Mouse (Mus musculus) brown adipose tissue, adult 24 weeks (tissue): ENCODE data around the gene Phactr4. TPM values are rescaled to one million over a fixed set of nuclear protein-coding genes. Genes with fewer than 3 reads are reported as not detected.

Source experiments
- H3K27ac ChIP-seq: fragments of 200-500 bp; replicated peaks from 2 replicates; pipeline ENCODE4 v1.5.1; 2012; ENCODE audit warnings: low read depth, mild to moderate bottlenecking, low read length
- H3K4me1 ChIP-seq: fragments of 200-500 bp; 2 replicates; pipeline ENCODE4 v1.6.1; 2012; ENCODE audit warnings: low read length, mixed read lengths; ENCODE audit not compliant: control insufficient read depth, insufficient read depth, insufficient read length
- H3K4me3 ChIP-seq: fragments of 200-500 bp; 2 replicates; pipeline ENCODE4 v1.5.1; 2012; ENCODE audit warnings: low read depth, mild to moderate bottlenecking, low read length, moderate library complexity; ENCODE audit not compliant: insufficient read depth
- polyA plus RNA-seq: library from polyadenylated mRNA; stranded (reverse); fragments of >200 nt; gene quantifications from 2 replicates; pipeline ENCODE4 v1.2.4, GENCODE M21; 2012; ENCODE audit not compliant: missing spikeins, insufficient read depth, insufficient read length

The Phactr4 gene
- polyA plus RNA-seq, 1 experiment, result 11.6 TPM

GRCm38 (mm10) chr4:132345135-132345842, 77.0 kb downstream of the Phactr4 start:
- Histone ChIP-seq H3K27ac (peak overlapping the region; percentile 57), H3K4me1 (no peaks in the 10 kb centered on the region), H3K4me3 (peak overlapping the region; percentile 96)

GRCm38 (mm10) chr4:132344403-132345134, 77.7 kb downstream of the Phactr4 start:
- Histone ChIP-seq H3K27ac (no peak overlapping the region), H3K4me1 (no peaks in the 10 kb centered on the region), H3K4me3 (peak overlapping the region; percentile 96)

- Histone ChIP-seq H3K4me3 (no peak overlapping the region), H3K27ac (no peak overlapping the region), H3K4me1 (no peaks in the 10 kb centered on the region)
Measured at GRCm38 (mm10) chr4:132341451-132341850, 80.8 kb downstream of the Phactr4 start.

GRCm38 (mm10) chr4:132338943-132339342, 83.3 kb downstream of the Phactr4 start:
- Histone ChIP-seq H3K4me3 (no peak overlapping the region), H3K4me1 (no peaks in the 10 kb centered on the region), H3K27ac (peak overlapping the region; percentile 55)

- Histone ChIP-seq H3K4me1 (peaks cover 4% of the 10 kb centered on the region; the same call in 1 of the 2 replicates), H3K4me3 (no peak overlapping the region), H3K27ac (no peak overlapping the region)
Measured at GRCm38 (mm10) chr4:132332880-132333279, 89.4 kb downstream of the Phactr4 start.

GRCm38 (mm10) chr4:132331960-132332359, 90.3 kb downstream of the Phactr4 start:
- Histone ChIP-seq H3K4me3 (no peak overlapping the region), H3K4me1 (peaks cover 4% of the 10 kb centered on the region; the same call in 1 of the 2 replicates), H3K27ac (no peak overlapping the region)

- H3K4me3 ChIP-seq, result peak overlapping the region; percentile 69
- peaks cover 4% of the 10 kb centered on the region; the same call in 1 of the 2 replicates for H3K4me1 ChIP-seq
- peak overlapping the region; percentile 74 for H3K27ac ChIP-seq
Measured at GRCm38 (mm10) chr4:132329835-132330354, 92.4 kb downstream of the Phactr4 start.

- peak within 1 kb of the TSS; percentile 69 for H3K4me3 ChIP-seq
- H3K4me1 ChIP-seq, result peaks cover 4% of the 10 kb centered on the region; the same call in 1 of the 2 replicates
- H3K27ac ChIP-seq, result peak within 1 kb of the TSS; percentile 84
Measured at GRCm38 (mm10) chr4:132329115-132329834, 93.0 kb downstream of the Phactr4 start, which contains the start of gene Trnau1ap. Gene Trnau1ap, minus strand, starts transcription at chr4:132329538.

GRCm38 (mm10) chr4:132328391-132328982, 93.8 kb downstream of the Phactr4 start:
- H3K4me1 ChIP-seq, result peaks cover 4% of the 10 kb centered on the region; the same call in 1 of the 2 replicates
- peak overlapping the region; percentile 84 for H3K27ac ChIP-seq
- peak overlapping the region; percentile 69 for H3K4me3 ChIP-seq

- Histone ChIP-seq H3K27ac (no peak overlapping the region), H3K4me1 (peaks cover 4% of the 10 kb centered on the region; the same call in 1 of the 2 replicates), H3K4me3 (no peak overlapping the region)
Measured at GRCm38 (mm10) chr4:132326481-132326880, 95.8 kb downstream of the Phactr4 start.

GRCm38 (mm10) chr4:132315711-132316110, 106.6 kb downstream of the Phactr4 start:
- H3K4me3 ChIP-seq, result no peak overlapping the region
- no peak overlapping the region for H3K27ac ChIP-seq

GRCm38 (mm10) chr4:132312627-132313026, 109.7 kb downstream of the Phactr4 start:
- Histone ChIP-seq H3K4me1 (no peaks in the 10 kb centered on the region), H3K27ac (no peak overlapping the region), H3K4me3 (no peak overlapping the region)

More at GRCm38 (mm10) chr4:132315711-132316110, 106.6 kb downstream of the Phactr4 start:
- H3K4me1 ChIP-seq, result no peaks in the 10 kb centered on the region

- H3K4me3 ChIP-seq, result no peak overlapping the region
- H3K27ac ChIP-seq, result no peak overlapping the region
- no peaks in the 10 kb centered on the region for H3K4me1 ChIP-seq
Measured at GRCm38 (mm10) chr4:132311801-132312200, 110.5 kb downstream of the Phactr4 start.

GRCm38 (mm10) chr4:132311209-132311608, 111.1 kb downstream of the Phactr4 start:
- no peak overlapping the region for H3K4me3 ChIP-seq
- H3K27ac ChIP-seq, result no peak overlapping the region

More at GRCm38 (mm10) chr4:132311209-132311608, 111.1 kb downstream of the Phactr4 start:
- H3K4me1 ChIP-seq, result no peaks in the 10 kb centered on the region
